Mouse (Mus musculus): Measurements from ENCODE around the gene Atg14.

DNA sequence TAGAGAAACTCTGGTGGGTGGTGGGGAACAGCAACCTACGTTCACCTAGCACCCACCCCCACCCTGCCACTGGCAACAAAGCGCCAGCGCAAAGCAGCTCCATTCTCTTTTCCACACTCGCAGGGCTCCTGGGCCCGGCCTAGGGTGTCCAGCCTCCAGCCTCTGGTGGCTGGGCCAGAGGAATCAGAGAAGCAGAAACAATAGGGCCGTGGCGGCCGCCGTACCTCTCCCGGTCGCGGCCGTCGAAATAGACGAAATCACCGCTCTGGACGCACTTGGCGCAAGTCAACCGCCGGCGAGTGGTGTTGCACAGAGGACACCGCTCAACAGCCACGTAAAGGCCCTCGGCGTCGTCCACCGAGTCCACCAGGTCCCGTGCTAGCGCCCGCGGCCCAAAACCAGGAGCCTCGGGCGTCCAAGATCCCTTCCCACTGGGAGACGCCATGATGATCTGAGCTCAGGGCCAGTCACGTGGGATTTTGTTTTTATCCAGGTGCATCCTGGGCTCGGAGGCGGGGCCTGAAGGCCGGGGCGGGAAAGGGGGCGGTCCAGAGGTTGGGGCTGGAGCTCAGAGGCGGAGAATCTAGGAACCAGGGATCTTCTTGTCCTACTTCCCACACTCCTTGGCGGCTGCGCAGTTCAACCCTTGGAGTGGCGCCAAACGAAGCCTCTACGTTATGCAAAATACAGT, 2.3 kb downstream of the Atg14 start:
- TF ChIP-seq CTCF (conservative IDR thresholded peaks at IDR 0.05; ENCODE audit: low read length) (no peak), NANOG (IDR thresholded peaks at IDR 0.05; ENCODE audit: borderline replicate concordance, low read length) (no peak), POU5F1 (IDR thresholded peaks at IDR 0.05; ENCODE audit: borderline replicate concordance, low read length) (no peak)

All from E14TG2a.4 (cell line).